Mouse (Mus musculus): ENCODE measurements around the gene Rbp4.

Rbp4 gene

DNA sequence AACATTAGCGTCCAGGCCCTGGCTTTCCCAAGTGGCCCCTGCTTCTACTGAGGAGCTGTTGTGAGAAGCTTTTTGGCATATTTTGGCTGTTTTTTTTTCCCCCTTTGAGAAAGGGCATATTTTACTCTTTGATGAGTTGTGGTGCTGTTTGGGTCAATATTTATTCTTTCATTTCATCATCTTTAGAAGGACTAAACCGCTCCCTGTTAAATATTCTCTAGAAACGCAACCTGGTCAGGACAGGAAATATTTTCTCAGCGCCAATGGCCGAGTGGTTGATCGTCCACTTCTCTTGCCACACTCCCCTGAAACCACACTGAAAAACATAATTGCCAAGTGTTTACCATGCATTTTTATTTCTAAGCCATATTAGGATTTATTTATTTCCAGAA is at the start of gene Rbp4:
Gene Rbp4, minus strand, starts transcription at position 63 of the 392 bp plus-strand sequence.
- no peak for DNase-seq (ENCODE audit: low spot score in 2 of 2)

- DNase-seq (ENCODE audit: low spot score in 2 of 2): no peak
Measured at GRCm38 (mm10) chr19:38164633-38165032, 39.6 kb upstream of the Rbp4 start.

DNA sequence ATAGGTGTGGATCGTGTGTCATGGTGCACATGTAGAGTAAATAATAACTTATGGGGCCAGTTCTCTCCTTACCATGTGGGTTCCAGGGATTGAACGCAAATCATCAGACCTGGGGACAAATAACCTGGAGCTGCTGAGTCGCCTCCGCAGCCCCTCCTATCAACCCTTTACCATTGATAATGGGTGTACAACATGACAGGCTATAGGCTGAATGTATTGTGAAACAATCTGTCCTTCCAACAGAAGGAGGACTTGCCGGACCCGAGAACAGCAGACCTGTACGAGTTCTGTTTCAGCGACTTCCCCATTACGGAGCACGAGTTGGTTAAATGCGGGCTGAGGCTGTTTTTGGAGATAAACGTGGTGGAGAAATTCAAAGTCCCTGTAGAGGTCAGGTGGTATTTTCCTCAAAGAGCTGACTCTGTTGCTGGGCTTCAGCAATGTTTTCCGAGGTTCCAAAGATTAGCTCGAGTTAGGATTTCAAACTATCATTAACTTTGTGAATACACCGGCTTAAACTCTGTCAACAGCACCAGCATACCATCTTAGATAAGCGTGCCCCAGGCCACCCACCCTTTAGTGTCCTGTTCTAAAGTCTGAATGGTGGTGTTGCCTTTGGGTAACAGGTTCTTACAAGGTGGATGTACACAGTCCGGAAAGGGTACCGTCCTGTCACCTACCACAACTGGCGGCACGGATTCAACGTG is 36.7 kb upstream of the Rbp4 start:
- DNase-seq (ENCODE audit: low spot score in 2 of 2): no peak

DNA sequence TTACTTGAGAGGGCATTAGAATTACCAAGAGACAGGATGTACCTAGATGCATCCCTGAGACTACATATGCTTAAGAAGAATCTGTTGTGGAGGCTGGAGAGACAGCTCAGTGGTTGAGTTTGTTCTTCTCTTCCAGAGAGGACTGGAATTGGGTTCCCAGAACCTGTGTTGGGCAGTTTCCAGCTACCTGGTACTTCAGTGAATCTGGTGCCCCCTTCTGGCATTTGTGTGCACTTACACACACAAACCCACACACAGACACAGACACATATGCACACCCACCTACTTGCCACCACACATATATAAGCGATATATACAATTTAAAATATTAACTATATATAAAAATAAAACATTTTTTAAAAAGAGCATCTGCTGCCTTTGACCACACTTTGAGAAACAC is 31.2 kb upstream of the Rbp4 start:
- DNase-seq (ENCODE audit: low spot score in 2 of 2): no peak

GRCm38 (mm10) chr19:38143540-38144271 is 18.6 kb upstream of the Rbp4 start:
- DNase-seq (ENCODE audit: low spot score in 2 of 2): no peak

- DNase-seq (ENCODE audit: low spot score in 2 of 2): no peak
Measured at GRCm38 (mm10) chr19:38134806-38135205, 9.7 kb upstream of the Rbp4 start.

- no peak for DNase-seq (ENCODE audit: low spot score in 2 of 2)
Measured at GRCm38 (mm10) chr19:38133986-38134385, 8.9 kb upstream of the Rbp4 start.

- DNase-seq (ENCODE audit: low spot score in 2 of 2): no peak
Measured at GRCm38 (mm10) chr19:38132481-38132880, 7.4 kb upstream of the Rbp4 start, which contains the start of gene Pde6c. TSS of gene Pde6c (plus strand) at chr19:38132781.

DNA sequence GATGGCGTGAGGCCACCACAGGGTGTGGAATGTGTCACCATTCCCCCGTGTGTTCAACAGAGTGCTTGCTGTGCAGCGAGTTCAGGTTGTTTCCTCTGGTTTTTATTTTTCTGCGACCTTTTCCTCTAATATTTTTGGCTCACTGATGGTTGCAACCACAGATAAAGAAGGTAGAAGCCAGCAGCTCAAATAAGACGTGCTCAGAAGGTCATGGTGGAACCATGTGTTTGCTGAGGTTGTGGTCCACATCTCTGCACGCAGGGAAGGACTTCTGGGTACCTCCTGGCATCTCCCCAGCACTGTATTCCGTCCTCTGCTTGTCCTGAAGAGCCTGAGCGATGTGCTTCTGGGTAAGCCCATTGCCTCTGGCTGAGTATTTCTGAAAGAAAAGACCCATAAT is 1.6 kb upstream of the Rbp4 start:
- no peak for DNase-seq (ENCODE audit: low spot score in 2 of 2)

DNA sequence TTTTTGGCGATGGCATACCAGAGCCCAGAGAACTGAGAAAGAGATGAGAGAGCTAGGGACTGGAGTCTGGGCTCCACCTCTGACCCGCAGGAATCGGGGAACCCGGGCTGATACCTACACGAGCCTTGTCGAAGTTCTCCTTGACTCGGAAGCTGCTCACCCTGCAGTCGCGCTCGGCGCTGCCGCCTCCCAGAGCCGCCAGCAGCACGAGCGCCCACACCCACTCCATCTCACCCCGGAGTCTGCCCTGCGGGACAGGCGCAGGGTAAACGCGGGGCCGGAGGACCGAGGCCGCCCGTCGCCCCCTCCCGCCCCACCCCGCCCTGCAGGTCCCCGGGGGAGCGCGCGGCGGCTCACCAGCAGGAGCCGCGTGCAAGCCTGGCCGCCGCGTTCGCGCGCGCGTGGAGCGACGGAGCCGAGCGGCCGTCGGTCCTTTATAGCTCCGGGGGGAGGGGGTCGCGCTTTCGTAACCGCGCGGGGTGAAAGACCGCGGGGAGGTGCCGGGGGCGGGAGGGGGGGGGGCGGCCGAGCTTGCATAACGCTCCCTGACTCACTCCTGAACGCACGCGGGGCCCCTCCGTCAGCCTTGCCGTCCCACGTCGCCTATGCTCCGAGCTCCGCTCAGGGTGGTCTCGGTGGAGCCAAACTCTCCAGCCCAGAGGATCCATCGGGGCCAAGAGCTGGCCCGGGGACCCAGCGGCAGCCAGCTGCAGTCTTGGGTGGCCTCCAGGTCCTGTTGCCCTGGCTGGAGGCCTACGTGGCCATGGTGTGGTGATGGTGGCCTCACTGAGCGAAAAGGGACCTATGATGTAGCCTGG is 471 bp downstream of the Rbp4 start:
- DNase-seq (ENCODE audit: low spot score in 2 of 2): peak; percentile 26 to 30

DNA sequence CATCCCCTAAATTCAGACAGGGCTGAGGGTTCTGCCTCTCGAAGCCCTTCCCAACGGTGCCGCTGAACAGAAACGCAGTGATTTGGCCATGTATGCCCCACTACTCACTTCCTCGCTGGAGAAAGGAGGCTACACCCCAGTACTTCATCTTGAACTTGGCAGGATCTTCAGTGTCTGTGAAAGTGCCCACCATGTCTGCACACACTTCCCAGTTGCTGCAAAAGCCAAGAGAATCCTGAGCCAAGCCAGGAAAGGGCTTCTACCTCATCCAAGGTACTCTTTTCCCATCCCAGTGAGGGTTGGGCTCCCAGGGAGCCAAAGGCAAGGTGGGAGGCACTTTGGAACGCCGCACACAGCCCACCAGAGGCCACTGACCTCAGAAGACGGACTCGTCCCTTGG is 1.2 kb downstream of the Rbp4 start:
- DNase-seq (ENCODE audit: low spot score in 2 of 2): no peak

DNA sequence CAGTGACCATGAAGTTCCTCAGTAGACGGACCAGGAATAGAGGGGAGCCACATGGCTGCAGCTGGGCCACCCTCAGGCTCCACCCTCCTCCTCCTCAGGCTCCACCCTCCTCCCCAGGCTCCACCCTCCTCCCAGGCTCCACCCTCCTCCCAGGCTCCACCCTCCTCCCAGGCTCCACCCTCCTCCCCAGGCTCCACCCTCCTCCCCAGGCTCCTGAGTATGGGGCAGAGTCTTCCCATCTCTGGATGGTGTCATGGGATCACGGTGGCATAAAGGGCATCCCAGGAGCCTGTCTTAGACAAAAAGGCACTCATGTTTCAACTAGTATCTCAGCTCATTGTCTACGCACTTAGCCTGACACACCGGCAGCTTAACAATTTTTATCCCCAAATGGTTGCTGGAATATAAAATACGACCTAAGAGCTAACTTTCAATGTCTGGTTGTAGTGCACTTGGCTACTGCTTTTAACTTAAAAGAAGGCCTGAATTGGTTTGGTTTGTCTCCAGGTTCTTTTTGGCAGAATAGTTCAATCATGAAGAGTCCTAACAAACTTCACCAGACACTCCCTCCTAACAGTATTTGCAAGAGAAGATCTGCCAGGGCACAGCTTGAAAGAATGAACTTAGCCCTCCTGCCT is 4.8 kb downstream of the Rbp4 start:
- DNase-seq (ENCODE audit: low spot score in 2 of 2): no peak

GRCm38 (mm10) chr19:38114834-38115491 is 10.1 kb downstream of the Rbp4 start:
- no peak for DNase-seq (ENCODE audit: low spot score in 2 of 2)

- no peak for DNase-seq (ENCODE audit: low spot score in 2 of 2)
Measured at GRCm38 (mm10) chr19:38112575-38112974, 12.5 kb downstream of the Rbp4 start.

GRCm38 (mm10) chr19:38111056-38111455 is 14.0 kb downstream of the Rbp4 start:
- no peak for DNase-seq (ENCODE audit: low spot score in 2 of 2)

GRCm38 (mm10) chr19:38109506-38110242 is 15.4 kb downstream of the Rbp4 start:
- no peak for DNase-seq (ENCODE audit: low spot score in 2 of 2)

- DNase-seq (ENCODE audit: low spot score in 2 of 2): no peak
Measured at GRCm38 (mm10) chr19:38107871-38108270, 17.2 kb downstream of the Rbp4 start.

- DNase-seq (ENCODE audit: low spot score in 2 of 2): peak in 1 of 2 experiments; percentile 22
Measured at GRCm38 (mm10) chr19:38096858-38097758, 28.0 kb downstream of the Rbp4 start, which contains the start of gene Ffar4. TSS of gene Ffar4 (plus strand) at chr19:38097071.

- no peak for DNase-seq (ENCODE audit: low spot score in 2 of 2)
Measured at GRCm38 (mm10) chr19:38096231-38096630, 28.9 kb downstream of the Rbp4 start.

Data from right cerebral cortex, postnatal 10 days (tissue).